In genomic region chr12:17255602-17256001, GRCm38 (mm10) we compare ENCODE assay signal across 16 mouse cellular contexts. TPM values are rescaled to one million over a fixed set of nuclear protein-coding genes. Genes with fewer than 3 reads are reported as not detected.
DNase-seq lines count a peak whose midpoint lies in the region; ATAC-seq and TF ChIP-seq lines count a peak whose summit lies in the region.
"Had no signal": no experiment of that assay in that cellular context is flagged by ENCODE, and none has a peak within 500 bp of the region (broad histone marks: within the 10 kb centered on the region; RNA-seq: fewer than 3 reads in every experiment).

No protein-coding gene starts in this region.

- H3K27ac ChIP-seq in heart, adult 2 months = no peak overlapping the region
- H3K27ac ChIP-seq in heart, embryonic 12.5 days (ENCODE audit: poor library complexity, severe bottlenecking) = no peak overlapping the region
- H3K27ac ChIP-seq: embryonic facial prominence, embryonic 12.5 days; limb, embryonic 12.5 days; midbrain, embryonic 12.5 days; neural tube, embryonic 12.5 days had no signal

- intact Hi-C loops in heart, adult 2 months (cut with DNase I) = loop anchor here (5.0 kb wide), 2 partner anchors 238 to 448 kb away; no protein-coding TSS in a partner anchor
- intact Hi-C loops in left cerebral cortex, postnatal 36 days (cut with DNase I) = loop anchor here (2.0 kb wide), 3 partner anchors 81 to 237 kb away; no protein-coding TSS in a partner anchor

- H3K9ac ChIP-seq in heart, adult 2 months (ENCODE audit: low read depth, low read length) = no peak overlapping the region
- H3K9ac ChIP-seq in heart, embryonic 12.5 days = no peak overlapping the region
- H3K9ac ChIP-seq: embryonic facial prominence, embryonic 12.5 days; limb, embryonic 12.5 days; midbrain, embryonic 12.5 days; neural tube, embryonic 12.5 days had no signal

- H3K9me3 ChIP-seq in heart, embryonic 12.5 days (replicated peaks) = 0 out of 2 replicates have a peak, but pooled peaks cover 3% of the 10 kb centered on the region
- H3K9me3 ChIP-seq: embryonic facial prominence, embryonic 12.5 days; limb, embryonic 12.5 days; midbrain, embryonic 12.5 days; neural tube, embryonic 12.5 days had no signal

- 75% methylated on average over 6 of the region's 6 CpGs for WGBS in heart, adult 2 months
- 77% methylated on average over 6 of the region's 6 CpGs for WGBS in heart, embryonic 12.5 days

- H3K79me2 ChIP-seq in heart, adult 2 months (replicated peaks; ENCODE audit: control insufficient read depth, insufficient read depth, low read length) = no peaks in the 10 kb centered on the region

- no peaks in the 10 kb centered on the region for H3K36me3 ChIP-seq in heart, adult 2 months (ENCODE audit: control insufficient read depth, insufficient read depth, low read length)
- no peaks in the 10 kb centered on the region for H3K36me3 ChIP-seq in heart, embryonic 12.5 days
- H3K36me3 ChIP-seq: embryonic facial prominence, embryonic 12.5 days; limb, embryonic 12.5 days; midbrain, embryonic 12.5 days; neural tube, embryonic 12.5 days had no signal

- no peak overlapping the region for H3K4me2 ChIP-seq in heart, embryonic 12.5 days
- H3K4me2 ChIP-seq: embryonic facial prominence, embryonic 12.5 days; limb, embryonic 12.5 days; midbrain, embryonic 12.5 days; neural tube, embryonic 12.5 days had no signal

- no peak for TF ChIP-seq EP300 in heart, adult 2 months (IDR thresholded peaks at IDR 0.05; ENCODE audit: insufficient read depth, low read depth, low read length)

- no peak for DNase-seq in heart, adult 2 months
- DNase-seq in right cerebral cortex, postnatal 10 days (ENCODE audit: low spot score in 2 of 2) = peak; percentile 65
- DNase-seq in right cerebral cortex, postnatal 36 days (ENCODE audit: low spot score in 2 of 2) = no peak
- DNase-seq in ZHBTc4 (ENCODE audit: low read depth, low spot score) = peak; percentile 52
- DNase-seq in adrenal gland, adult 8-10 months = no peak
- no peak for DNase-seq in left cerebral cortex, postnatal 36 days (ENCODE audit: low spot score in 2 of 2)
- DNase-seq: adrenal gland, postnatal 10 days; heart, postnatal 4 days; kidney, adult 18-20 months; lung, adult 18-20 months; thymus, postnatal 25 days had no signal

- TF ChIP-seq POLR2A in heart, adult 2 months (IDR thresholded peaks at IDR 0.05; ENCODE audit: insufficient read depth, low read depth, low read length) = no peak

- no peaks in the 10 kb centered on the region for H3K4me1 ChIP-seq in heart, adult 2 months (ENCODE audit: control insufficient read depth, insufficient read depth, low read length)
- H3K4me1 ChIP-seq in heart, embryonic 12.5 days (replicated peaks) = 0 out of 2 replicates have a peak, but pooled peaks cover 6% of the 10 kb centered on the region
- H3K4me1 ChIP-seq: embryonic facial prominence, embryonic 12.5 days; neural tube, embryonic 12.5 days had no signal

- H3K4me3 ChIP-seq in heart, adult 2 months = no peak overlapping the region
- H3K4me3 ChIP-seq in heart, embryonic 12.5 days = no peak overlapping the region
- H3K4me3 ChIP-seq: embryonic facial prominence, embryonic 12.5 days; limb, embryonic 12.5 days; midbrain, embryonic 12.5 days; neural tube, embryonic 12.5 days had no signal

- ATAC-seq in heart, embryonic 12.5 days (ENCODE audit: insufficient number of reproducible peaks, low FRiP score) = no peak

- peak; percentile 22; the same call in 1 of the 2 replicates for TF ChIP-seq CTCF in heart, adult 2 months (IDR thresholded peaks at IDR 0.05)

- no peaks in the 10 kb centered on the region for H3K27me3 ChIP-seq in heart, adult 2 months (ENCODE audit: control insufficient read depth, insufficient read depth, low read length)
- H3K27me3 ChIP-seq in heart, embryonic 12.5 days (replicated peaks) = peaks cover 9% of the 10 kb centered on the region; the same call in 1 of the 2 replicates

RNA-seq across cellular contexts. Expression of gene Pdia6, which starts 10.7 kb away (rescaled TPM):
- total RNA-seq in heart, adult 2 months (2021) = 100 to 1,000 TPM; 106 to 122 TPM
- polyA plus RNA-seq in heart, adult 2 months (2012; rRNA removed) = 36.2 and 65.7 TPM in 2 replicates
- polyA plus RNA-seq in heart, embryonic 12.5 days (2016; fragmentation: Nextera tagmentation; extraction: Ambion mirVana) = 465 and 478 TPM in 2 replicates
- 100 to 1,000 TPM; 165 to 203 (median 180) TPM for total RNA-seq in adrenal gland, adult 8-10 months (2022)
- 100 to 1,000 TPM; 104 to 150 TPM for total RNA-seq in left cerebral cortex, postnatal 36 days (2021)

Comparison
In these comparisons a context has a peak if more than half of its experiments do, and no peak if none do; other contexts are left out.
1. DNase-seq: peak in right cerebral cortex, postnatal 10 days (2 of 2) and ZHBTc4 (single experiment); none in heart, adult 2 months (0 of 2), right cerebral cortex, postnatal 36 days (0 of 2), adrenal gland, adult 8-10 months (single experiment) and left cerebral cortex, postnatal 36 days (0 of 2).